Mouse (Mus musculus) megakaryocyte, embryonic 14.5 days (primary cell): ENCODE results near the gene Cltb.

Experiments
- FLI1 ChIP-seq: IDR thresholded peaks from 2 replicates; pipeline ENCODE4 v1.6.1; 2012; ENCODE audit warnings: low read length, inconsistent platforms, mixed read lengths
- GATA1 ChIP-seq: IDR thresholded peaks from 3 replicates; pipeline ENCODE4 v1.6.1; 2012; ENCODE audit warnings: mixed read lengths, low read length, inconsistent platforms, borderline replicate concordance

DNA sequence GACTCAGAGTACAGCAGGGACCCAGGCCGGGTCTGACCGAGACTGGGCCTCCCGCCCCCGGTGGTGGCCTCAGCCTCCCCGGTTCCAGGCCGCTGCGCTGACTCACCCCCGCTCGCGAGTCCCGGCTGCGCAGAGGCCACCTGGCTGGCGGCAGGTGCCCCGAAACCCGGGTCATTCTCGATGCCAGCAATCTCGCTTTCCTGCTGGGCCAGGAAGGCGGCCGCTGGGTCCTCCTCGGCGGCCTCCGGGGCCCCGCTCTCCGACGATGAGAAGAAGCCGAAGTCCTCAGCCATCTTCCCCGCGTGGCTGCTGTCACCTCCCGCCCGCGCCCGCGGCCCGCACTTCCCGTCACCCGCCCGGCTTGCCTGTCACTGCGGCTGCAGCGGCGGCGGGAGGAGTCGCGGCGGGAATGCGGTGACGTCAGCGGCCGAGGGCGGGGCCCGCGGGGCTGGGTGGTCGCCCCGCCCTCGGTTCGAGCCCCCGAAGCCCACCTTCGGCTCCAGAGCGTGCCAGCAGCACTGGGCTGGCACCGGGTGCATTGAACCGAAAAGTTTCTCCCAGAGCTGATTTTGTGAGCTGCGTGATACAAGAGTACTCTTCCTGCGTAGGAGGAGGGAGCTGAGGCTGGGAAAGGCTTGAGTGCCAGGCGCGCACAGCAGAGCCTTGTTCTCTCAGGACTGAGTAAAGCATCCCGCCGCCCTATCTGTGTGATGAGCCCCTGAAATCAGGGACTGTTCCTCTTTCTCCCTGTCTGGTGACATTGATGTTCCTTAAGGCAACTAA is at the start of gene Cltb:
- TF ChIP-seq GATA1, result no peak
- TF ChIP-seq FLI1, result no peak
